Mouse (Mus musculus) ovary, postnatal 14 days (tissue): ENCODE measurements around the gene Slc6a20b.

Experiments
- DNase-seq: peaks from one replicate; pipeline ENCODE4 v3.0.0; 2022; ENCODE audit warnings: low spot score

Gene Slc6a20b

DNA sequence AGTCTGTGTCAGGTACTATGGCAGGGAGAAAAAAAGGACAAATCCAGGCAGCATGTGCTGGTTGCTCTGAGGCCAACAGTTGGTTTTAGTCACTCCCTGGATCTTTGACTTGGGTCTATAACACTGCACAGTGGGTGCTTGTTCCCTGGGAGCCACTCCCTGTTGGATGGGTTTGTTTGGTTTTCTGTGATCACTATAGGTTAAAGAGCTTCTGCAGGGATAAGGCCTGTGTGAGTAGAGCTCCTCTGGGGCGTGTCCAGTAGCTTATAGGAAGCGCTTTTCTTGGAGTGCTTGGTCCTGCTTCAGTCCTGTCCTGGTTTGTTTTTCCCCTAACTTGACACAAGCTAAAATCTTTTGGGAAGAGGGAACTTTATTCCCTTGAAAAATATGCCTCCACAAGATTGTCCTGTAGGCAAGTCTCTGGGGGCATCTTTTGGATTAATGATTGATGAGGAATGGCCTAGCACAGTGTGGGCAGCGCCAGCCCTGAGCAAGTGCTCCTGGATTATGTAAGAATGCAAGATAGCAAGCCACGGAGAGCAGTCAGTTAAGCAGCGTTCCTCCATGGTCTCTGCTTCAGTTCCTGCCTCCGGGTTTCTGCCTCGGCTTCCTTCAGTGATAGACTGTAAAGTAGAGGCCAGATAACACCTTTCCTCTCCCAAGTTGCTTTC lies 43.0 kb downstream of the Slc6a20b start:
- DNase-seq, result no peak

GRCm38 (mm10) chr9:123577360-123578192 lies 54.8 kb downstream of the Slc6a20b start:
- DNase-seq, result no peak

GRCm38 (mm10) chr9:123554599-123554998 lies 77.8 kb downstream of the Slc6a20b start:
- DNase-seq, result no peak
